Mouse (Mus musculus) layer of hippocampus, adult 8-10 months (tissue): ENCODE data around the gene Ppp1r12b. TPM values are rescaled to one million over a fixed set of nuclear protein-coding genes. Genes with fewer than 3 reads are reported as not detected.
A peak's percentile ranks its signal among the peaks of the same experiment; 100 is the strongest.

Experiments
- DNase-seq, 2 experiments: peaks; one replicate each; pipeline ENCODE4 v3.0.0; 2022; ENCODE audit warnings: low spot score in 2 of 2
- microRNA-seq, 2 experiments: library from miRNA; unstranded; fragments of <30 nt; microRNA quantifications; one replicate each; pipeline ENCODE4 v1.2.0; 2022
- total RNA-seq, 4 experiments: library from RNA; stranded (reverse); gene quantifications; 2 replicates each; pipeline ENCODE4 v1.2.4; 2022

Gene Ppp1r12b
- total RNA-seq, 4 experiments from 2014 or later, result 66.6 to 80.1 (median 73.2) TPM

DNA sequence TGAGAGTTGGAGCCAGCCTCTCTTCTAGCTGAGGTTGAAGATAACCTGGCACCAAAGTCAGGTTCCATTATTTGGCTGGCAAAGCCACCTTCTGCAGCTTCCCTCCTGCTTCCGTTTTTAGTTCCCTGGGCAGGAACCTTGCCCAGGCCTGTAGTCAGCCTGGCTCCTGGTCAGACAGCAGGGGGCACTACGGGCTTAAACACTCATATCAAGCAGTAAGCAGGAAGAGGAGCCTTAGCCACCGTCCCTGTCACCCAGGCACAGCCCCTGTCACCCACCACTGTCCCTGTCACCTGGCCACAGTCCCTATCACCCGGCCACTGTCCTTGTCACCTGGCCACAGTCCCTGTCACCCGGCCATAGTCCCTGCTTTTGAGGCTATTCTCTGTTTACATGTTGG, 230.5 kb downstream of the Ppp1r12b start:
- DNase-seq, result peak in 1 of 2 experiments; percentile 19

DNA sequence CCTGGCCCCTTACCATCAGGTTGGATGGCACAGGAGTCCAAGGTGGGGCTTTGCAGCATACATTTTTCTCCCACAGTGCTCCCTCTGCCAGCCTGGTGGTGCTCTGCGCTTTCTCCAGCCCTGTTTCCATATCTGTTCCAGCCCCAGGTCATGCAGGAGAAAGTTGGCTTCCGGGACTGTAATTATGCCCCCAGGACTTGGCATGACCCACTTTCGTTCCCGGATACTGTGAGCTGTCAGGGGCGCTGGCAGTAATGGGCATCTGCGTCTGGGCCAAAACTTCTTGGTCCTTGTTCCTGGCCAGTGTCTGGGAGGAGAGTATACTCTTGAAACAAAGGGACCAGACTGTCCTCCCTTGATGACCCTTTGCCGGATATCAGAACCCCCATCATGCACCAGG, 232.9 kb downstream of the Ppp1r12b start:
- no peak for DNase-seq

DNA sequence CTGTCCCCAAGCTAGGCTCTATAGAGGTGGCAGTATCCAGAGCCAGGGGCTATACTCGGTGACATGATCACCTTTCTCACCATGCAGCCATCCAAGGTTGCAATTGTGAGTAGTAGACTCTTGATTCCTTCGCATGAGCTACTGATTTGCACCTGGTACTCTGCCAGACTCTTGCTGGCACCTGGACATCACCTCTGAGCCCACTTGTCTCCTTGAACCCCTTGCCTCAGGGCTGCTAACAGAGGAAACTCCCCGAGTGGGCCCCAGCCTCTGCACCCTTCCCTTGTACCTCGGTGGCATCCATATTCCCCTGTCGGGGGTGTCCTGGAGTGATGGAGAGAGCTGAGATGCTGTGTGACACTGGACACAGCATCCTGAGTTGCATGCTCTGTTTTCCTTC, 234.3 kb downstream of the Ppp1r12b start:
- no peak for DNase-seq

DNA sequence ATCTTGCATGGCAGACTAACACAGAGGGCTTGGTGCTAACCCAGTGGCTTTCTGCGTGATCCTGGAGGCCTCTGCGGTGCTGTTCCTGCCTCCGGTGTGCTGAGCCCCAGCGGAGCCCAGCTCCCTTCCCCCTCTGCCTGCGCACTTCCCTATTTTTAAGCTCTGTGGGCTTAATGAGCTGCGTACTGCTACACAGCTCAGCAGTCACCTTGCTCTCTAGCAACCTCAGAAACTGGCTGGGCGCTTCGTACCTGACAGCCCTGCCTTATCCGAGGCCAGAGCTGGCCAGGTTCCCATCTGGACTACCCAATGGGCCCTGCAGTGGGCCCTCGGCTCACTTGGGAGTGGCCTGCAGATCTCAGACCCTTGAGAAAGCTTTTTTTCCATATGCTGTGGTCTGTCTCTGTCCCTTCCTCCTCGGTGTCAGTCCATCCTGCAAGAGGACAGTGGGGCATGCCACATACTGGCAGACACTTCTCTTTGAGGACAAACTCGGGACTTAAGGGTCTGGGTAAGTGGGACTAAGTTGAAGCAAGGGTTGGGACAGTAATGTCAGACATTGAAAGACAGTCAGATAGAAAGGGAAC, 235.9 kb downstream of the Ppp1r12b start:
- no peak for DNase-seq

DNA sequence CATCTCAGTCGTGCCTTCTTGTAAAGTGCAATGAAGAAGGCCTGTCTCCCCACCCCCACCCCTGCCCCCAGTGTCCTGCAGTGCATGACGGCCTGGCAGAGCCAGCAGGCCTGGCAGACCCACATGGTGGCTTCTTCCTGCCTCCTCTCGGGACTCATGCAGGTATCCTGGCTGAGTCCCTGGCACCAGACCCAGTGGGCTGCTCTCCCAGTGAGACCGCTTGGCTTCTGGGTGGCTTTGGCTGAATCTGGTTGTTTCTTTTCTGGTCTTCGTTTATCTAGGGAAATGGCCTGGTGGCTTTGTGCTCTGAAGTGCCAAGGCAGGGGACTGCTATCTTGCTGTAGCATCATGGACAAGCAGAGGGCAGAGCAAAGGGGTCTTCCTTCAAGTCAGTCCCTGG, 240.7 kb downstream of the Ppp1r12b start:
- DNase-seq, result no peak

DNA sequence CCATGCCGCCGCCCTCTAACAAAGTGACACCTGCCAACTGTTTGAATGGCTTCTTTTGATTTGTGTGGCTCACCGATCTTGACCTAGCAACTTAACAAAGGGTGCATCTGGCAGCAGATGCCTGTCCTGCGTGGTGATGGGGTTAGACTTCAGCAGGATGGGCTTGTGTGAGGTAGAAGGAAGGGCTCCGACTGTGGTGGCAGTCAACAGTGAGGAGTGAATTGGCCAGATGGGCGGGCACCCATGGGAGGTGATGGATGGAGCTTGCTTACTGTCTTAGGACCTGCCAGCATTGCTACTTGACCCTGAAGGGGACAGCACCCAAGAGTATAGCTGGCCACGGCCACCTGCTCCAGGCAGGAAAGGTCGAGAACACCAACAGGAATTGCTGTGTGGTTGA, 241.6 kb downstream of the Ppp1r12b start:
- no peak for DNase-seq

DNA sequence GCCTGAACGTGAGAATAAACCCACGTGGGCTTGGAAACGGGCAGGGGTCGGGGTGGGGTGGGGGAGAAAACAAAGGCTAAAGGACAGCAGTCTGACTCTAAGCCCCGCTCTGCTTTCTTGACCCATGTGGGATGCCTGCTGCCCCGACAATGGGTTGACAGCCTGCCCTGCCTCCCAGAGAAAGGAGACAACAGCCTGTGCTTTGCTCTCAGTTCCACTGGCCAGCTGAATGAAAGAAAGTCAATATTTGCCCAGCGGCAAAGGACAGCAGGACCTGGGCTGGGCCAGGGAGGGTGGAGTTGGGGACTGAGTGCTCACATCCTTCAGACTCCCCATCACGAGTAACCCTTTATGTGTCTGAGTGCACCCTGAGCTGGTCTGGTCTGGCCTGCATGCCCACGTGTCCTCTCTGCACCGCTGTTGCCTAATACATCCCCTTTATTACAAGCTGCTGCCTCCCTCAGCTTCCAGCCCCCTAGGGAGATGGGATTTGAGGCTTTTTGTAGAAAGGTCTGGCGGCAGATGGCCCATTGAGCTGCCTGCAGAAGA, 242.2 kb downstream of the Ppp1r12b start:
- DNase-seq, result no peak

DNA sequence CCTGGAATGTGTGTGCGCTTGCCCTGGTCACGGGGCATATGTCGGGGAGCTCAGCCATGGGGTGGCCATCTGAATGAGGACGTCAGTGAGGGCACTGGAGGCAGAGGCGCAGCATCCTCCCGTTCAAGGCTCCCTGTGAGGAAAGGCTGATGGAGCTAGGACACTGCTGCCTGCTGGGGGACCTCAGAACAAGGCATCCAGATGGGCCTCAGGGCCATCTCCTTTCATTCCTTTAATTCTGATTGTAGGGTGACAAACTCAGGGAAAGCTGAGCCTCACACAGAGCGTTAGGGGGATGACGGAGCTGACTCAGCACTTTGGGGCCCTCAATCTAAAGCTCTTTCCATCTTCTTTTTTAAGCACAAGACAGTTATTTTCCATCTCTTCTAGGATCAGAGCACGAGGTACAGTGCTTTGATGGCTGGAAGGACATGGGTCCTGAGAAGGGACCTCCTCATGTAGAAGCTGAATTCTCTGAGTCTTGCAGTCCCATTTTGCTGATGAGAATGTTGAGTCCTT, 242.9 kb downstream of the Ppp1r12b start:
- no peak for DNase-seq

DNA sequence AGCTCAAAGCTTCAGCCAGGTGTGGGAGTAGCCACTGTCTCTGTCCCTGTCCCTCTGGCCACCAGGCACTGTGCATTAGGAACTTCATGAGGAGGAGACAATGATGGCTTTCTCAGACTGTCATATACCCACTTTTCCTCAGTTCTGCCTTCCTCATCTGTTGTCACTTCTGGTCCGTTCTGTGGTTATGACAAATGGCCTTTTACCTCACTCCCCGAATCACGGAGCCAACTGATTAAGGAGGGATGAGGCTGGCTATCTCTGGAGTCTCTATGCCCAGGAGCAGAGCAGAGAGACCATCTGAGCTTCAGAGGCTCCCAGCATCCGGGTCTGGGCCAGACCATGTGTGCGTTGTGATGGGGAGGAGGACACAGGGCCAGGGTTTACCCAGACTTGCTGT, 244.1 kb downstream of the Ppp1r12b start:
- no peak for DNase-seq

DNA sequence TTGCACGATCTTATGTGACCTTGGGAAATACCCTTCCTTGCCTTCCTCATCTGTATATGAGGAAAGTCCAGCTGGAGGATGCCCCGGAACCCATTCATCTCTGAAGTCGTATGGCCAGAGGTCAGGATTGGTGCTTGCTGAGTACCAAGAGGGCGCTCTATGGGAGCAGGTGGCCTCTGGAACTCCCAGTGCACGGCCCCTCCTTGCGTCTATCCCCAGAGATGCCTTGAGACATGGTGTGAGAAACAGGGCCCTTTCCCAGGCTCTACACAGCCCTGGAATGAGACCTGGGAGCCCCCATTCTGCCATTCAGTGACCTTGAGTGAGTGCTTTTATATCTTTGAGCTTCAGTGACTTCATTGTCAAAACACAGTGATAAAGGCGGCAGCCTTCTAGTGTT, 244.7 kb downstream of the Ppp1r12b start:
- no peak for DNase-seq

DNA sequence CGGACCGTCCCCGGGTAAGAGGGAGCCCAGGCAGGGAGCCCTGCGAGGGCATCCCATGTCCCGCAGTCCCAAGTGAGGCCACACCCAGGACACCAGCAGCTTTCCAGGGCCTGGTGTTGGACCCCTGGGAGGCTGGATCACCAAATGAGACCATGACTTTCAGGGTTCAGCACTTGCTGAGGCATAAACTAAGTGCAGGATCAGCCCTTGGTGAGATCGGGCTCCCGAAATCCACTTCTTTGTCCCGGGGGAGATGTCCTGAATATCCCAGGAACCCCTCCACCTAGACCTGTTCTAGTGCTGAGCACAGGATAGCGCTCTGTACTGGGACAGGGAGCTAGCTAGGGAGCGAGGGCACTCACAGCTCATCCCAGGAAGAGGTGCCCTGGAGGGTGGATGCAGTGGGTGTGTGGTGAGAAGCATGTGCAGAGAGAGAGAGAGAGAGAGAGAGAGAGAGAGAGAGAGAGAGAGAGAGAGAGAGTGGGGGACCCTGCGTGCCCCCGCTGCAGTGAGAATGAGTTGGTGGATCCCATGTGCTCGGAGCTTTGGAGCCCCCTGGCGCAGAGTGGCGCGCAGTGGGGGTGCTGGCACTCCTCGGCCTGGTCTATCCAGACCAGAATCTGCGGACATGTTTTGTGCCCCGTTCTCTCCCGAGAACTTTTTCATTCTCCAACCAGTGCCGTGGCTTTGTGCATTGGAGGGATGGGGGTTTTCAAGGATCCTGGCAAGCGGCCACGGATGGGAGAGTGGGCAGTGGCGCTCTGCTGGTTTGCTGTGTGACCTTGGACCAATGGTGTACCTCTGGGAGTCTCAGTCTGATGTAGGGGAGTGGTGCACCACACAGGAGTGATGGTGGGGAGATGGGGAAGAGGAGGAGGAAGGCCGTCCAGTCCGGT, 246.1 kb downstream of the Ppp1r12b start:
- DNase-seq, result no peak

DNA sequence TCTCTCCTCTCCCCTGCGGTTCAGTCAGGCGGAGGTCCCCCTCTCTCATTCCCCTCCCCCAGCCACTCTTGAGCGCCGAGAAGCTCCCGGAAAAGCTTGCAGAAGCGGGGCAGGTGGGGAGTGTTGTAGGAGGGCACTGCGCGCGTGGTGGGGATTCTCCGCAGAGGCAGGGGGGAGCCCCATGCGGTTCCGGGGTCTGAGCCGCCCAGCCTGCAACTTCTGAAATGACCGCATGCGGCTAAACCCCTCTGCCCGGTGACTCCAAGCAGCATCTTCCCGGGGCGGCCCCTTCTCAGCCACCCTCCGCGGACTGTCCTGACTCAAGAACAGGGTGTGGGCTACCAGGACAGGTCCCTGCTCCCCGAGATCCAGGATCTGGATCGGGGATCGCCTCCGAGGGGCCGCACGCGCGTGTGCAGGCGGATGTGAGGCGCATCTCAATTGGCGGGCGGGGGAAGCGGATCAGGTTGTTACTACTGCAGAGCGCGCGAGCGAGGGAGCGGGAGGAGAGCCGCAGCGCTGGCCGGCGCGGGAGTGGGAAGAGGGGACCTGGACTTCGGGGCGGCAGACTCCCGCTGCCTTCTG, 246.8 kb downstream of the Ppp1r12b start:
- peak in 1 of 2 experiments; percentile 22 for DNase-seq

DNA sequence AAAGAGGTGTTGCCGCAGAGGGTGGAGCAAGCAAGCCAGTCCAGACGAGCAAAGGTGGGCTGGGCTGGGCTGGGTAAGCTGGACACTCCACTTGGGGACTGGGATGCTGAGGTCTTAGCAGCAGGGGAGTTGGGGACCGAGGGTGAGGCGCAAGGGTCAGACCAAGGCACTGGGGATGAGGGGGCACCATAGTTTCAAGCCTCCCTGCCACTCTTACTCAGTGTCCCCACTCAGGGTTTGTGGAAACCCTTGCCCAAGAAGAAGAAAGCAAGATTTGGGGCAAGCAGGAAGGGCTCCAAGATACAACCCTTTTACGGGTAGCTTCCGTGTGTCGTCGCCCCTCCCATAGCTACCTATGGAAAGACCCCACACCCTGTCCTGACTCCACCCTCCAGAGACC, 247.5 kb downstream of the Ppp1r12b start:
- DNase-seq, result no peak

DNA sequence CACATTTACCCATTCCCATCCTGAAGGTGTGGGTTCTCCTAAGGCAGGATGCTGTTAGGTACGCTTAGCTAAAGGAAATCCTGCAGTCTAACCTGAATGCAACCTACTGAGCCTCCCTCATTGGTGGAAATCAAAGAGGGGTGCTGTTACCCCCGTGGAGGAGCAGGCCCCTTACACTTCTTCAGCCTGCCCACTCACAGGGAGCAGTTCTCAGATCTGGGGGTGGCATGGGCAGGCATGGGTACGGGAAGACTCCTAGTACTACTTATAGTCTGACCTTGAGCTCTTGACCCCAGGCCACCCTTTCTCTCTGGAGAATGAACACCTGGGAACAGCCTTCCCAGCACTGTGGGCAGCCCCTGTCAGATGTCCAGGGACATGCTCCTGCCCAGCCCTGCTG, 248.2 kb downstream of the Ppp1r12b start:
- DNase-seq, result no peak

DNA sequence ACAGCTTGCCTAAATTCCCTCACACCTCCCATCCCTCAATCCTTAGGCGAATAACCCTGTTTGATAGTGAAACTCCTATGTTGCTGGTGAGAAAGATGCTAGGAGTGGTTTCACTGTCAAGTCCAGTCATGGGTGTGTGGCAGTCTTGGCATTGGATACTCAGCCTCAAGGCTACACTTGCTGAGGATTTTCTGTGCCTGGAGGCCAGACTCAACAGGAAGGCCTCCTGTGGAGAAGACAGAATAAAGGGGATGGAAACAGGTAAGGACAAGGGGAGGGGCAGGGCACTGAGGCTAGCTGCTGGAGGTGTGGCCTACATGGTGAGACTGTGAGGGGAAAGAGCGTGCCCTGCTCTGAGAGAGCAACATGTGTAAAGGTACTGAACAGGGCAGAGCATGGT, 249.2 kb downstream of the Ppp1r12b start:
- DNase-seq, result no peak

Small RNA genes lying within 50 kb of the gene (microRNA-seq; reads per million reads assigned to microRNA genes)
- gene Gm22232, result 0 reads per million in 2 experiments

Other genes with a start within 250 kb of the Ppp1r12b start
- gene Ube2t, start 6.6 kb upstream of the Ppp1r12b start, total RNA-seq, result 1 to 10 TPM in 3 of 4 experiments, under 1 TPM in 1; 0.99 to 3.1 (median 2.0) TPM
- 1 to 10 TPM; 1.4 to 2.2 (median 1.9) TPM for gene Lgr6, start 149.3 kb upstream of the Ppp1r12b start, total RNA-seq
- gene Ptpn7, start 176.8 kb upstream of the Ppp1r12b start, total RNA-seq, result under 1 TPM in 2 of 4 experiments, not detected in 2; 0.16 to 0.34 TPM
- 100 to 1,000 TPM; 251 to 262 (median 254) TPM for gene Arl8a, start 190.9 kb upstream of the Ppp1r12b start, total RNA-seq
- gene Gpr37l1, start 211.7 kb upstream of the Ppp1r12b start, total RNA-seq, result 100 to 1,000 TPM; 184 to 257 (median 204) TPM